Mouse (Mus musculus): ENCODE results near the gene Cdk5r1. TPM values are rescaled to one million over a fixed set of nuclear protein-coding genes. Genes with fewer than 3 reads are reported as not detected.

The Cdk5r1 gene
- polyA plus RNA-seq, 2 experiments: 2.8 to 12.3 TPM

- ATAC-seq (ENCODE audit: low FRiP score, low read depth): no peak
- H3K9me3 ChIP-seq (ENCODE audit: control insufficient read depth, low read length): no peaks in the 10 kb centered on the region
These were observed 29.7 kb downstream of the Cdk5r1 start for GRCm38 (mm10) chr11:80506483-80506882.

GRCm38 (mm10) chr11:80507791-80508190 is 31.0 kb downstream of the Cdk5r1 start:
- Histone ChIP-seq H3K4me2 (replicated peaks; ENCODE audit: low read depth, low read length, severe bottlenecking) (no peak overlapping the region), H3K27ac (replicated peaks; ENCODE audit: low read depth, low read length) (no peak overlapping the region), H3K36me3 (ENCODE audit: control insufficient read depth, insufficient read depth, low read length) (no peaks in the 10 kb centered on the region), H3K9me3 (ENCODE audit: control insufficient read depth, low read length) (no peaks in the 10 kb centered on the region), H3K9ac (ENCODE audit: low read depth, low read length, severe bottlenecking) (no peak overlapping the region), H3K4me1 (ENCODE audit: control insufficient read depth, insufficient read depth, low read length) (peaks cover 19% of the 10 kb centered on the region), H3K4me3 (replicated peaks; ENCODE audit: low read length) (no peak overlapping the region), H3K27me3 (ENCODE audit: control insufficient read depth, insufficient read depth, low read length) (no peaks in the 10 kb centered on the region)
- WGBS: 88% methylated on average over 6 of the region's 6 CpGs
- no peak for TF ChIP-seq POLR2A (IDR thresholded peaks at IDR 0.05; ENCODE audit: borderline replicate concordance, extremely low read depth, insufficient read depth, insufficient read length)
- ATAC-seq (ENCODE audit: low FRiP score, low read depth) (no peak), DNase-seq (ENCODE audit: low spot score) (no peak)

More at GRCm38 (mm10) chr11:80506483-80506882, 29.7 kb downstream of the Cdk5r1 start:
- no peak overlapping the region for H3K4me3 ChIP-seq (replicated peaks; ENCODE audit: low read length)
- no peaks in the 10 kb centered on the region for H3K36me3 ChIP-seq (ENCODE audit: control insufficient read depth, insufficient read depth, low read length)
- H3K4me2 ChIP-seq (replicated peaks; ENCODE audit: low read depth, low read length, severe bottlenecking): no peak overlapping the region
- H3K27ac ChIP-seq (replicated peaks; ENCODE audit: low read depth, low read length): no peak overlapping the region
- no peak overlapping the region for H3K9ac ChIP-seq (ENCODE audit: low read depth, low read length, severe bottlenecking)
- no peaks in the 10 kb centered on the region for H3K27me3 ChIP-seq (ENCODE audit: control insufficient read depth, insufficient read depth, low read length)
- DNase-seq (ENCODE audit: low spot score): no peak
- peaks cover 19% of the 10 kb centered on the region for H3K4me1 ChIP-seq (ENCODE audit: control insufficient read depth, insufficient read depth, low read length)
- TF ChIP-seq POLR2A (IDR thresholded peaks at IDR 0.05; ENCODE audit: borderline replicate concordance, extremely low read depth, insufficient read depth, insufficient read length): no peak

GRCm38 (mm10) chr11:80508361-80509175 is 31.7 kb downstream of the Cdk5r1 start:
- TF ChIP-seq POLR2A (IDR thresholded peaks at IDR 0.05; ENCODE audit: borderline replicate concordance, extremely low read depth, insufficient read depth, insufficient read length): no peak
- Histone ChIP-seq H3K27me3 (ENCODE audit: control insufficient read depth, insufficient read depth, low read length) (no peaks in the 10 kb centered on the region), H3K9me3 (ENCODE audit: control insufficient read depth, low read length) (no peaks in the 10 kb centered on the region), H3K27ac (replicated peaks; ENCODE audit: low read depth, low read length) (peak overlapping the region; percentile 38; the same call in 1 of the 2 replicates), H3K4me3 (replicated peaks; ENCODE audit: low read length) (no peak overlapping the region), H3K4me1 (ENCODE audit: control insufficient read depth, insufficient read depth, low read length) (peaks cover 19% of the 10 kb centered on the region), H3K9ac (ENCODE audit: low read depth, low read length, severe bottlenecking) (no peak overlapping the region), H3K4me2 (replicated peaks; ENCODE audit: low read depth, low read length, severe bottlenecking) (0 out of 2 replicates have a peak overlapping the region, but pooled peaks have one; percentile 15), H3K36me3 (ENCODE audit: control insufficient read depth, insufficient read depth, low read length) (no peaks in the 10 kb centered on the region)
- ATAC-seq (ENCODE audit: low FRiP score, low read depth) (peak; percentile 66), DNase-seq (ENCODE audit: low spot score) (peak; percentile 62)
- WGBS: 30% methylated on average over 19 of the region's 19 CpGs

- no peaks in the 10 kb centered on the region for H3K36me3 ChIP-seq (ENCODE audit: control insufficient read depth, insufficient read depth, low read length)
- H3K4me2 ChIP-seq (replicated peaks; ENCODE audit: low read depth, low read length, severe bottlenecking): 0 out of 2 replicates have a peak overlapping the region, but pooled peaks have one; percentile 15
- DNase-seq (ENCODE audit: low spot score) (no peak), ATAC-seq (ENCODE audit: low FRiP score, low read depth) (no peak; the same call in 1 of the 2 replicates)
- H3K9me3 ChIP-seq (ENCODE audit: control insufficient read depth, low read length): no peaks in the 10 kb centered on the region
- no peak overlapping the region for H3K4me3 ChIP-seq (replicated peaks; ENCODE audit: low read length)
- no peak overlapping the region for H3K9ac ChIP-seq (ENCODE audit: low read depth, low read length, severe bottlenecking)
- peak overlapping the region; percentile 38; the same call in 1 of the 2 replicates for H3K27ac ChIP-seq (replicated peaks; ENCODE audit: low read depth, low read length)
- peaks cover 14% of the 10 kb centered on the region; the same call in 1 of the 2 replicates for H3K4me1 ChIP-seq (ENCODE audit: control insufficient read depth, insufficient read depth, low read length)
- WGBS: 42% methylated on average over 5 of the region's 5 CpGs
- no peaks in the 10 kb centered on the region for H3K27me3 ChIP-seq (ENCODE audit: control insufficient read depth, insufficient read depth, low read length)
- no peak for TF ChIP-seq POLR2A (IDR thresholded peaks at IDR 0.05; ENCODE audit: borderline replicate concordance, extremely low read depth, insufficient read depth, insufficient read length)
These were observed 32.3 kb downstream of the Cdk5r1 start for GRCm38 (mm10) chr11:80509176-80509506.

- TF ChIP-seq POLR2A (IDR thresholded peaks at IDR 0.05; ENCODE audit: borderline replicate concordance, extremely low read depth, insufficient read depth, insufficient read length): no peak
- WGBS: 77% methylated on average over 10 of the region's 10 CpGs
- no peaks in the 10 kb centered on the region for H3K27me3 ChIP-seq (ENCODE audit: control insufficient read depth, insufficient read depth, low read length)
These were observed 33.3 kb downstream of the Cdk5r1 start for GRCm38 (mm10) chr11:80510124-80510523.

More at GRCm38 (mm10) chr11:80510124-80510523, 33.3 kb downstream of the Cdk5r1 start:
- DNase-seq (ENCODE audit: low spot score): no peak
- Histone ChIP-seq H3K4me3 (replicated peaks; ENCODE audit: low read length) (no peak overlapping the region), H3K9ac (ENCODE audit: low read depth, low read length, severe bottlenecking) (no peak overlapping the region), H3K9me3 (ENCODE audit: control insufficient read depth, low read length) (no peaks in the 10 kb centered on the region), H3K36me3 (ENCODE audit: control insufficient read depth, insufficient read depth, low read length) (no peaks in the 10 kb centered on the region), H3K4me2 (replicated peaks; ENCODE audit: low read depth, low read length, severe bottlenecking) (no peak overlapping the region), H3K27ac (replicated peaks; ENCODE audit: low read depth, low read length) (no peak overlapping the region), H3K4me1 (ENCODE audit: control insufficient read depth, insufficient read depth, low read length) (peaks cover 10% of the 10 kb centered on the region; the same call in 1 of the 2 replicates)
- ATAC-seq (ENCODE audit: low FRiP score, low read depth): no peak

Measured in limb, embryonic 14.5 days (tissue).